Mouse (Mus musculus) adrenal gland, adult 18-20 months (tissue): Measurements from ENCODE around the gene Barx1. TPM values are rescaled to one million over a fixed set of nuclear protein-coding genes. Genes with fewer than 3 reads are reported as not detected.

Experiments used
- DNase-seq, 2 experiments: peaks; one replicate each; pipeline ENCODE4 v3.0.0; 2021 to 2022; ENCODE audit warnings: low spot score in 2 of 2
- total RNA-seq, 2 experiments: library from RNA; stranded (reverse); gene quantifications; 1 replicate in 1 of 2; 2 replicates in 1 of 2; pipeline ENCODE4 v1.2.3; 2021

Gene Barx1
- total RNA-seq, 2 experiments from 2014 or later = not detected

DNA sequence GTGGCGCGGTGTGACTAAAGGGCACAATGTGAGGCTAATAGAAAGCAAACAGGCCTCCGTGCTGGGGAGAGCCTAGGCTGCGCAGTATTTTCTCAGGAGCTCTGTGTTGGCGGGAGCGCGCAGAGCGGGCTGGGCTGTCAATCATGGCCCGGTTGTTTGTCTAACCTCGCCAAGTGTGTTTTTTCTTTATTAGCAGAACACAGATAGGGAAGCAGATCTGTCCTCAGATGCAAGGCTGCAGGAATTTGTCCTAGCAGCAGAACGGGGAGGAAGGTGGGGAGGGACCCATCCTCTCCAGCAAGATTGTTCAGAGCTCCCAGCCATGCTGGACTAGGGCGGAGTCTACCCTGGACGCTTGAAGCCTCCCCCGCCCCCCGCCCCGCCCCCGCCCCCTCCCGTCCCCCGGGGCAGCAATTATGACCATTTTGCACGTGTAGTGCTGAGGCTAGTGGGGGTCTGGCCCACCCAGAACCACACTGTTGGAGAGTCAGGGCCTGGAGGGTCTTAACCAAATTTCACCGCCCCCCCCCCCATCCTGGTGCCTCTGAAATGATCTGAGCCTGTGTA is 43.7 kb downstream of the Barx1 start:
- DNase-seq = no peak

DNA sequence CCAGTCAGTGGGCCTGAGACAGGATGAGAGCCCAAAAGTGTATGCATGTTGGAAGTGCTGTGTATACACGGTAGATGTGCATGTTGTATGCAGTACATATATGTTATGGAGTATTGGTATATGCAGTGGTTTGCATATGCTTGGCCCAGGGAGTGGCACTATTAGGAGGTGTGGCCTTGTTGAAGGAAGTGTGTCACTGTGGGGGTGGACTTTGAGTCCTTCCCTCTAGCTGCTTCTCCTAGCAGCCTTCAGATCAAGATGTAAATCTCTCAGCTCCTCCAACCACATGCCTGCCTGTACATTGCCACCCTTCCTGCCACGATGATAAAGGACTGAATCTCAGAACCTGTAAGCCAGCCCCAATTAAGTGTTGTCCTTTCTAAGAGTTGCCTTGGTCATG is 49.9 kb downstream of the Barx1 start:
- DNase-seq = no peak

DNA sequence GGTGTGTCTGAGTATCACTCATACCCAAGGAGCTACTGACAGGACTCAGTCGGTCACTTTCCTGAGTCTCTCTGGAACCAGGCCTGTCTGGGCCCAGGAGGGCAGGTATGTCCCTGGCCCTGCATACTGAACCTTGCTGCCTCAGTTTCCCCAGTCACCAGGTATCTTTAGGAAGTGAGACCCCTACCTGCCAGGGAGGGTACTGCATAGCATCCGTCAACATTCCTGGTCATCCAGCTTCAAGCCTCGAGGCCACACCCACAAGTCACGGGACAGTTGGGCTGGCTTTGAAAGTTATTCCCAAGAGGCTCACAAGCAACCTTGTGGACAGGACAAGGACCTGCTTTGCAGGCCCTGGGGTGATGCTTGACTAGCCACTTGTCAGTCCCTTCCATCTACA is 53.3 kb downstream of the Barx1 start:
- no peak for DNase-seq

Other genes starting within 250 kb of the Barx1 start
- gene Zfp169, start 149.5 kb upstream of the Barx1 start, total RNA-seq = 1 to 10 TPM; 7.2 to 7.4 TPM
- not detected for gene A830005F24Rik, start 149.4 kb upstream of the Barx1 start, total RNA-seq
- 1 to 10 TPM; 5.0 to 6.3 TPM for gene Ptpdc1, start 37.3 kb upstream of the Barx1 start, total RNA-seq
- gene Phf2, start 208.1 kb downstream of the Barx1 start, total RNA-seq = 10 to 100 TPM; 46.7 to 47.4 TPM